Mouse (Mus musculus): Measurements from ENCODE around the gene Ipcef1. TPM values are rescaled to one million over a fixed set of nuclear protein-coding genes. Genes with fewer than 3 reads are reported as not detected.

The Ipcef1 gene
- polyA plus RNA-seq, 1 experiment from 2014 or later, result 0.83 TPM

- Histone ChIP-seq H3K9me3 (ENCODE audit: control insufficient read depth, low read length) (no peaks in the 10 kb centered on the region), H3K27me3 (ENCODE audit: control insufficient read depth, insufficient read depth, low read length) (no peaks in the 10 kb centered on the region), H3K27ac (ENCODE audit: low read depth, low read length) (no peak overlapping the region), H3K9ac (ENCODE audit: low read length) (no peak overlapping the region), H3K36me3 (ENCODE audit: control insufficient read depth, insufficient read depth, low read length) (no peaks in the 10 kb centered on the region), H3K4me2 (ENCODE audit: low read depth, low read length, severe bottlenecking) (no peak overlapping the region), H3K4me3 (ENCODE audit: low read depth, low read length) (no peak overlapping the region), H3K4me1 (replicated peaks; ENCODE audit: control insufficient read depth, insufficient read depth, low read length) (no peaks in the 10 kb centered on the region)
- 74% methylated on average over 1 of the region's 1 CpGs for WGBS
- DNase-seq (ENCODE audit: low spot score) (no peak), ATAC-seq (replicated peaks; ENCODE audit: low FRiP score) (no peak)
Observed at GRCm38 (mm10) chr10:6988555-6988954, 63.7 kb downstream of the Ipcef1 start.

GRCm38 (mm10) chr10:6987399-6988098 lies 64.7 kb downstream of the Ipcef1 start:
- WGBS, result 76% methylated on average over 4 of the region's 4 CpGs
- H3K4me1 ChIP-seq (replicated peaks; ENCODE audit: control insufficient read depth, insufficient read depth, low read length), result no peaks in the 10 kb centered on the region

GRCm38 (mm10) chr10:6986246-6986645 lies 66.0 kb downstream of the Ipcef1 start:
- WGBS, result 90% methylated on average over 4 of the region's 4 CpGs
- H3K4me2 ChIP-seq (ENCODE audit: low read depth, low read length, severe bottlenecking), result no peak overlapping the region
- ATAC-seq (replicated peaks; ENCODE audit: low FRiP score), result no peak
- no peaks in the 10 kb centered on the region for H3K27me3 ChIP-seq (ENCODE audit: control insufficient read depth, insufficient read depth, low read length)
- no peak overlapping the region for H3K4me3 ChIP-seq (ENCODE audit: low read depth, low read length)
- H3K9me3 ChIP-seq (ENCODE audit: control insufficient read depth, low read length), result no peaks in the 10 kb centered on the region
- no peaks in the 10 kb centered on the region for H3K4me1 ChIP-seq (replicated peaks; ENCODE audit: control insufficient read depth, insufficient read depth, low read length)
- DNase-seq (ENCODE audit: low spot score), result no peak
- H3K9ac ChIP-seq (ENCODE audit: low read length), result no peak overlapping the region
- H3K27ac ChIP-seq (ENCODE audit: low read depth, low read length), result no peak overlapping the region
- no peaks in the 10 kb centered on the region for H3K36me3 ChIP-seq (ENCODE audit: control insufficient read depth, insufficient read depth, low read length)

More at GRCm38 (mm10) chr10:6987399-6988098, 64.7 kb downstream of the Ipcef1 start:
- Histone ChIP-seq H3K9me3 (ENCODE audit: control insufficient read depth, low read length) (no peaks in the 10 kb centered on the region), H3K4me3 (ENCODE audit: low read depth, low read length) (no peak overlapping the region), H3K9ac (ENCODE audit: low read length) (no peak overlapping the region), H3K27ac (ENCODE audit: low read depth, low read length) (no peak overlapping the region), H3K36me3 (ENCODE audit: control insufficient read depth, insufficient read depth, low read length) (no peaks in the 10 kb centered on the region), H3K4me2 (ENCODE audit: low read depth, low read length, severe bottlenecking) (no peak overlapping the region), H3K27me3 (ENCODE audit: control insufficient read depth, insufficient read depth, low read length) (no peaks in the 10 kb centered on the region)
- no peak for ATAC-seq (replicated peaks; ENCODE audit: low FRiP score)
- DNase-seq (ENCODE audit: low spot score), result no peak

GRCm38 (mm10) chr10:6983431-6983830 lies 68.8 kb downstream of the Ipcef1 start:
- Histone ChIP-seq H3K4me2 (ENCODE audit: low read depth, low read length, severe bottlenecking) (no peak overlapping the region), H3K36me3 (ENCODE audit: control insufficient read depth, insufficient read depth, low read length) (no peaks in the 10 kb centered on the region), H3K4me3 (ENCODE audit: low read depth, low read length) (no peak overlapping the region), H3K27ac (ENCODE audit: low read depth, low read length) (no peak overlapping the region), H3K4me1 (replicated peaks; ENCODE audit: control insufficient read depth, insufficient read depth, low read length) (no peaks in the 10 kb centered on the region), H3K9me3 (ENCODE audit: control insufficient read depth, low read length) (no peaks in the 10 kb centered on the region), H3K9ac (ENCODE audit: low read length) (no peak overlapping the region), H3K27me3 (ENCODE audit: control insufficient read depth, insufficient read depth, low read length) (no peaks in the 10 kb centered on the region)
- WGBS, result 94% methylated on average over 2 of the region's 2 CpGs
- DNase-seq (ENCODE audit: low spot score) (no peak), ATAC-seq (replicated peaks; ENCODE audit: low FRiP score) (no peak)

GRCm38 (mm10) chr10:6982751-6983151 lies 69.5 kb downstream of the Ipcef1 start:
- H3K4me1 ChIP-seq (replicated peaks; ENCODE audit: control insufficient read depth, insufficient read depth, low read length), result no peaks in the 10 kb centered on the region
- WGBS, result 82% methylated on average over 2 of the region's 2 CpGs
- H3K9ac ChIP-seq (ENCODE audit: low read length), result no peak overlapping the region
- ATAC-seq (replicated peaks; ENCODE audit: low FRiP score), result no peak
- H3K36me3 ChIP-seq (ENCODE audit: control insufficient read depth, insufficient read depth, low read length), result no peaks in the 10 kb centered on the region
- H3K4me2 ChIP-seq (ENCODE audit: low read depth, low read length, severe bottlenecking), result no peak overlapping the region
- no peak overlapping the region for H3K4me3 ChIP-seq (ENCODE audit: low read depth, low read length)
- no peak for DNase-seq (ENCODE audit: low spot score)
- no peak overlapping the region for H3K27ac ChIP-seq (ENCODE audit: low read depth, low read length)
- no peaks in the 10 kb centered on the region for H3K9me3 ChIP-seq (ENCODE audit: control insufficient read depth, low read length)
- H3K27me3 ChIP-seq (ENCODE audit: control insufficient read depth, insufficient read depth, low read length), result no peaks in the 10 kb centered on the region

- H3K36me3 ChIP-seq (ENCODE audit: control insufficient read depth, insufficient read depth, low read length), result no peaks in the 10 kb centered on the region
- DNase-seq (ENCODE audit: low spot score) (no peak), ATAC-seq (replicated peaks; ENCODE audit: low FRiP score) (peak; percentile 52; the same call in 1 of the 2 replicates)
- H3K27me3 ChIP-seq (ENCODE audit: control insufficient read depth, insufficient read depth, low read length), result no peaks in the 10 kb centered on the region
- no peak overlapping the region for H3K9ac ChIP-seq (ENCODE audit: low read length)
- H3K27ac ChIP-seq (ENCODE audit: low read depth, low read length), result no peak overlapping the region
- peak overlapping the region; percentile 30; the same call in 1 of the 2 replicates for H3K4me2 ChIP-seq (ENCODE audit: low read depth, low read length, severe bottlenecking)
- 17% methylated on average over 6 of the region's 6 CpGs for WGBS
- 0 out of 2 replicates have a peak overlapping the region, but pooled peaks have one; percentile 1 for H3K4me3 ChIP-seq (ENCODE audit: low read depth, low read length)
- H3K9me3 ChIP-seq (ENCODE audit: control insufficient read depth, low read length), result no peaks in the 10 kb centered on the region
- no peaks in the 10 kb centered on the region for H3K4me1 ChIP-seq (replicated peaks; ENCODE audit: control insufficient read depth, insufficient read depth, low read length)
Observed at GRCm38 (mm10) chr10:6980236-6980635, 72.0 kb downstream of the Ipcef1 start.

- no peaks in the 10 kb centered on the region for H3K4me1 ChIP-seq (replicated peaks; ENCODE audit: control insufficient read depth, insufficient read depth, low read length)
- peak overlapping the region; percentile 30; the same call in 1 of the 2 replicates for H3K4me2 ChIP-seq (ENCODE audit: low read depth, low read length, severe bottlenecking)
- H3K9me3 ChIP-seq (ENCODE audit: control insufficient read depth, low read length), result no peaks in the 10 kb centered on the region
- 53% methylated on average over 8 of the region's 8 CpGs for WGBS
- H3K9ac ChIP-seq (ENCODE audit: low read length), result no peak overlapping the region
- H3K27me3 ChIP-seq (ENCODE audit: control insufficient read depth, insufficient read depth, low read length), result no peaks in the 10 kb centered on the region
- H3K4me3 ChIP-seq (ENCODE audit: low read depth, low read length), result 0 out of 2 replicates have a peak overlapping the region, but pooled peaks have one; percentile 1
- no peak for DNase-seq (ENCODE audit: low spot score)
- peak; percentile 60 for ATAC-seq (replicated peaks; ENCODE audit: low FRiP score)
- no peak overlapping the region for H3K27ac ChIP-seq (ENCODE audit: low read depth, low read length)
- H3K36me3 ChIP-seq (ENCODE audit: control insufficient read depth, insufficient read depth, low read length), result no peaks in the 10 kb centered on the region
Observed at GRCm38 (mm10) chr10:6979789-6980188, 72.5 kb downstream of the Ipcef1 start.

GRCm38 (mm10) chr10:6979216-6979615 lies 73.1 kb downstream of the Ipcef1 start:
- Histone ChIP-seq H3K36me3 (ENCODE audit: control insufficient read depth, insufficient read depth, low read length) (no peaks in the 10 kb centered on the region), H3K4me2 (ENCODE audit: low read depth, low read length, severe bottlenecking) (peak overlapping the region; percentile 5; the same call in 1 of the 2 replicates), H3K27ac (ENCODE audit: low read depth, low read length) (no peak overlapping the region), H3K27me3 (ENCODE audit: control insufficient read depth, insufficient read depth, low read length) (no peaks in the 10 kb centered on the region), H3K9me3 (ENCODE audit: control insufficient read depth, low read length) (no peaks in the 10 kb centered on the region), H3K4me3 (ENCODE audit: low read depth, low read length) (no peak overlapping the region), H3K4me1 (replicated peaks; ENCODE audit: control insufficient read depth, insufficient read depth, low read length) (no peaks in the 10 kb centered on the region), H3K9ac (ENCODE audit: low read length) (no peak overlapping the region)
- ATAC-seq (replicated peaks; ENCODE audit: low FRiP score), result 0 out of 2 replicates have a peak, but pooled peaks have one; percentile 18
- 67% methylated on average over 7 of the region's 7 CpGs for WGBS
- no peak for DNase-seq (ENCODE audit: low spot score)

GRCm38 (mm10) chr10:6978733-6979132 lies 73.5 kb downstream of the Ipcef1 start:
- no peaks in the 10 kb centered on the region for H3K9me3 ChIP-seq (ENCODE audit: control insufficient read depth, low read length)
- DNase-seq (ENCODE audit: low spot score) (no peak), ATAC-seq (replicated peaks; ENCODE audit: low FRiP score) (no peak)
- no peaks in the 10 kb centered on the region for H3K36me3 ChIP-seq (ENCODE audit: control insufficient read depth, insufficient read depth, low read length)
- H3K27me3 ChIP-seq (ENCODE audit: control insufficient read depth, insufficient read depth, low read length), result no peaks in the 10 kb centered on the region
- no peak overlapping the region for H3K4me3 ChIP-seq (ENCODE audit: low read depth, low read length)
- H3K4me2 ChIP-seq (ENCODE audit: low read depth, low read length, severe bottlenecking), result no peak overlapping the region
- no peak overlapping the region for H3K27ac ChIP-seq (ENCODE audit: low read depth, low read length)
- H3K4me1 ChIP-seq (replicated peaks; ENCODE audit: control insufficient read depth, insufficient read depth, low read length), result no peaks in the 10 kb centered on the region
- WGBS, result 78% methylated on average over 1 of the region's 1 CpGs
- no peak overlapping the region for H3K9ac ChIP-seq (ENCODE audit: low read length)
